Mouse (Mus musculus): ENCODE measurements around the gene Slc35f1. TPM values are rescaled to one million over a fixed set of nuclear protein-coding genes. Genes with fewer than 3 reads are reported as not detected.

Slc35f1 gene
- polyA plus RNA-seq, 1 experiment from 2014 or later, result 4.6 TPM

GRCm38 (mm10) chr10:52952581-52952980 is 262.2 kb downstream of the Slc35f1 start:
- Histone ChIP-seq H3K4me2 (replicated peaks) (no peak overlapping the region), H3K27ac (no peak overlapping the region), H3K9me3 (no peaks in the 10 kb centered on the region), H3K4me3 (no peak overlapping the region), H3K36me3 (no peaks in the 10 kb centered on the region), H3K9ac (no peak overlapping the region), H3K4me1 (peaks cover 3% of the 10 kb centered on the region; the same call in 1 of the 2 replicates), H3K27me3 (no peaks in the 10 kb centered on the region)
- 70% methylated on average over 3 of the region's 3 CpGs for WGBS
- no peak for ATAC-seq (ENCODE audit: low FRiP score, low read depth)

- no peaks in the 10 kb centered on the region for H3K36me3 ChIP-seq
- no peak overlapping the region for H3K4me2 ChIP-seq (replicated peaks)
- H3K27me3 ChIP-seq, result no peaks in the 10 kb centered on the region
- no peak overlapping the region for H3K9ac ChIP-seq
- peaks cover 3% of the 10 kb centered on the region; the same call in 1 of the 2 replicates for H3K4me1 ChIP-seq
- H3K4me3 ChIP-seq, result no peak overlapping the region
- no peak overlapping the region for H3K27ac ChIP-seq
- WGBS, result 58% methylated on average over 4 of the region's 4 CpGs
- ATAC-seq (ENCODE audit: low FRiP score, low read depth), result no peak
- H3K9me3 ChIP-seq, result no peaks in the 10 kb centered on the region
Observed at GRCm38 (mm10) chr10:52956728-52957127, 266.4 kb downstream of the Slc35f1 start.

GRCm38 (mm10) chr10:52979251-52979650 is 288.9 kb downstream of the Slc35f1 start:
- no peaks in the 10 kb centered on the region for H3K9me3 ChIP-seq
- no peaks in the 10 kb centered on the region for H3K36me3 ChIP-seq
- no peak overlapping the region for H3K9ac ChIP-seq
- no peak overlapping the region for H3K4me3 ChIP-seq
- H3K4me2 ChIP-seq (replicated peaks), result no peak overlapping the region
- no peaks in the 10 kb centered on the region for H3K27me3 ChIP-seq
- no peak overlapping the region for H3K27ac ChIP-seq
- ATAC-seq (ENCODE audit: low FRiP score, low read depth), result no peak
- WGBS, result 83% methylated on average over 1 of the region's 1 CpGs
- no peaks in the 10 kb centered on the region for H3K4me1 ChIP-seq

- no peak for ATAC-seq (ENCODE audit: low FRiP score, low read depth)
Observed at GRCm38 (mm10) chr10:52982836-52983235, 292.5 kb downstream of the Slc35f1 start.

GRCm38 (mm10) chr10:52992246-52992645 is 301.9 kb downstream of the Slc35f1 start:
- Histone ChIP-seq H3K27ac (no peak overlapping the region), H3K9me3 (no peaks in the 10 kb centered on the region)

More at GRCm38 (mm10) chr10:52982836-52983235, 292.5 kb downstream of the Slc35f1 start:
- Histone ChIP-seq H3K27ac (no peak overlapping the region), H3K4me1 (no peaks in the 10 kb centered on the region), H3K4me2 (replicated peaks) (no peak overlapping the region), H3K27me3 (no peaks in the 10 kb centered on the region), H3K9ac (no peak overlapping the region), H3K4me3 (no peak overlapping the region), H3K36me3 (no peaks in the 10 kb centered on the region), H3K9me3 (no peaks in the 10 kb centered on the region)
- WGBS, result 45% methylated on average over 1 of the region's 1 CpGs

GRCm38 (mm10) chr10:52996886-52997285 is 306.6 kb downstream of the Slc35f1 start:
- H3K27ac ChIP-seq, result no peak overlapping the region
- no peaks in the 10 kb centered on the region for H3K36me3 ChIP-seq
- no peak overlapping the region for H3K4me2 ChIP-seq (replicated peaks)
- ATAC-seq (ENCODE audit: low FRiP score, low read depth), result no peak
- H3K27me3 ChIP-seq, result no peaks in the 10 kb centered on the region
- H3K9ac ChIP-seq, result no peak overlapping the region
- no peak overlapping the region for H3K4me3 ChIP-seq
- no peaks in the 10 kb centered on the region for H3K9me3 ChIP-seq
- 60% methylated on average over 2 of the region's 2 CpGs for WGBS
- H3K4me1 ChIP-seq, result no peaks in the 10 kb centered on the region

More at GRCm38 (mm10) chr10:52992246-52992645, 301.9 kb downstream of the Slc35f1 start:
- H3K27me3 ChIP-seq, result no peaks in the 10 kb centered on the region
- ATAC-seq (ENCODE audit: low FRiP score, low read depth), result no peak
- H3K4me1 ChIP-seq, result no peaks in the 10 kb centered on the region
- no peaks in the 10 kb centered on the region for H3K36me3 ChIP-seq
- 45% methylated on average over 2 of the region's 2 CpGs for WGBS
- no peak overlapping the region for H3K4me3 ChIP-seq
- no peak overlapping the region for H3K4me2 ChIP-seq (replicated peaks)
- H3K9ac ChIP-seq, result no peak overlapping the region

- WGBS, result 94% methylated on average over 7 of the region's 7 CpGs
Observed at GRCm38 (mm10) chr10:53001136-53001535, 310.8 kb downstream of the Slc35f1 start.

GRCm38 (mm10) chr10:53006229-53007190 is 316.2 kb downstream of the Slc35f1 start:
- Histone ChIP-seq H3K4me2 (replicated peaks) (no peak overlapping the region), H3K27me3 (no peaks in the 10 kb centered on the region), H3K36me3 (no peaks in the 10 kb centered on the region), H3K9me3 (no peaks in the 10 kb centered on the region), H3K9ac (no peak overlapping the region), H3K27ac (no peak overlapping the region), H3K4me3 (no peak overlapping the region), H3K4me1 (no peaks in the 10 kb centered on the region)
- no peak for ATAC-seq (ENCODE audit: low FRiP score, low read depth)
- WGBS, result 88% methylated on average over 1 of the region's 1 CpGs

More at GRCm38 (mm10) chr10:53001136-53001535, 310.8 kb downstream of the Slc35f1 start:
- Histone ChIP-seq H3K36me3 (no peaks in the 10 kb centered on the region), H3K4me1 (no peaks in the 10 kb centered on the region), H3K9ac (no peak overlapping the region), H3K4me3 (no peak overlapping the region), H3K27ac (no peak overlapping the region), H3K27me3 (no peaks in the 10 kb centered on the region), H3K9me3 (no peaks in the 10 kb centered on the region), H3K4me2 (replicated peaks) (no peak overlapping the region)
- ATAC-seq (ENCODE audit: low FRiP score, low read depth), result no peak

GRCm38 (mm10) chr10:53013878-53014277 is 323.5 kb downstream of the Slc35f1 start:
- 68% methylated on average over 5 of the region's 5 CpGs for WGBS
- Histone ChIP-seq H3K4me1 (no peaks in the 10 kb centered on the region), H3K27ac (no peak overlapping the region), H3K27me3 (no peaks in the 10 kb centered on the region), H3K4me2 (replicated peaks) (no peak overlapping the region), H3K9me3 (no peaks in the 10 kb centered on the region), H3K4me3 (no peak overlapping the region), H3K36me3 (no peaks in the 10 kb centered on the region), H3K9ac (no peak overlapping the region)
- ATAC-seq (ENCODE audit: low FRiP score, low read depth), result no peak

- no peak overlapping the region for H3K9ac ChIP-seq
- H3K4me1 ChIP-seq, result no peaks in the 10 kb centered on the region
- H3K36me3 ChIP-seq, result no peaks in the 10 kb centered on the region
- WGBS, result 57% methylated on average over 4 of the region's 4 CpGs
- no peak overlapping the region for H3K4me2 ChIP-seq (replicated peaks)
- H3K9me3 ChIP-seq, result no peaks in the 10 kb centered on the region
- no peaks in the 10 kb centered on the region for H3K27me3 ChIP-seq
- H3K27ac ChIP-seq, result no peak overlapping the region
- H3K4me3 ChIP-seq, result no peak overlapping the region
- no peak for ATAC-seq (ENCODE audit: low FRiP score, low read depth)
Observed at GRCm38 (mm10) chr10:53028454-53028853, 338.1 kb downstream of the Slc35f1 start.

- Histone ChIP-seq H3K4me3 (no peak overlapping the region), H3K4me1 (no peaks in the 10 kb centered on the region), H3K9me3 (no peaks in the 10 kb centered on the region), H3K27ac (no peak overlapping the region), H3K27me3 (no peaks in the 10 kb centered on the region), H3K36me3 (no peaks in the 10 kb centered on the region), H3K4me2 (replicated peaks) (no peak overlapping the region), H3K9ac (no peak overlapping the region)
- 41% methylated on average over 1 of the region's 1 CpGs for WGBS
- ATAC-seq (ENCODE audit: low FRiP score, low read depth), result no peak
Observed at GRCm38 (mm10) chr10:53035202-53035601, 344.9 kb downstream of the Slc35f1 start.

GRCm38 (mm10) chr10:53045931-53046330 is 355.6 kb downstream of the Slc35f1 start:
- no peak overlapping the region for H3K27ac ChIP-seq
- no peak overlapping the region for H3K4me3 ChIP-seq
- no peaks in the 10 kb centered on the region for H3K4me1 ChIP-seq
- H3K9ac ChIP-seq, result no peak overlapping the region
- no peaks in the 10 kb centered on the region for H3K36me3 ChIP-seq
- no peaks in the 10 kb centered on the region for H3K9me3 ChIP-seq
- no peak for ATAC-seq (ENCODE audit: low FRiP score, low read depth)
- no peaks in the 10 kb centered on the region for H3K27me3 ChIP-seq
- no peak overlapping the region for H3K4me2 ChIP-seq (replicated peaks)
